Mouse (Mus musculus): ENCODE measurements around the gene Stk38.
"Not testable (repeated sequence)": the region's sequence is repeated elsewhere in the genome, so short reads cannot be mapped to it uniquely, and the experiment has no call there.

Gene Stk38

GRCm38 (mm10) chr17:29035506-29035905, 27.7 kb upstream of the Stk38 start:
- no peak for DNase-seq (ENCODE audit: low spot score in 2 of 2)

DNA sequence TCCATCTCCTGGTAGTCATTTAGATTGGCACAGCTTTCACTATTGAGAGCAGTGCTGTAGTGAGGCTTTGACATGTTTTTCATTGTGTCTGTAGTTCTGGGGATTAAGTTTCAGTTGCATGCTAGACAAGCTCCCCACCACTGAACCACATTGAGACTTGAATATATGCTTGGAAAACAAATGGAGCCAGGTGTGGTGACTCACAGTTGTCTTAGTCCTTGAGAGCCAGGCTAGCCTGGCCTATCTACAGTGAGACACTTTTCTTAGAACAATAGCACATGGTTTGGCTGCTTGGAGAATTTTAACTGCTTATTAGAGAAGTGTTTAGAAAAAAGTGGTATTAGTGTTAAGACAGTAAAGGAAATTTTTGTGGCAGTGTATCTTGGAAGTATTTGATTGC, 26.5 kb upstream of the Stk38 start:
- DNase-seq (ENCODE audit: low spot score in 2 of 2): no peak

- DNase-seq (ENCODE audit: low spot score in 2 of 2): no peak
These were observed 25.8 kb upstream of the Stk38 start for GRCm38 (mm10) chr17:29033569-29034061.

- peak; percentile 97 to 99 for DNase-seq (ENCODE audit: low spot score in 2 of 2)
These were observed 24.7 kb upstream of the Stk38 start, which contains the start of gene Srsf3 for GRCm38 (mm10) chr17:29032274-29033069. Gene Srsf3, plus strand, starts transcription at chr17:29032628.

DNA sequence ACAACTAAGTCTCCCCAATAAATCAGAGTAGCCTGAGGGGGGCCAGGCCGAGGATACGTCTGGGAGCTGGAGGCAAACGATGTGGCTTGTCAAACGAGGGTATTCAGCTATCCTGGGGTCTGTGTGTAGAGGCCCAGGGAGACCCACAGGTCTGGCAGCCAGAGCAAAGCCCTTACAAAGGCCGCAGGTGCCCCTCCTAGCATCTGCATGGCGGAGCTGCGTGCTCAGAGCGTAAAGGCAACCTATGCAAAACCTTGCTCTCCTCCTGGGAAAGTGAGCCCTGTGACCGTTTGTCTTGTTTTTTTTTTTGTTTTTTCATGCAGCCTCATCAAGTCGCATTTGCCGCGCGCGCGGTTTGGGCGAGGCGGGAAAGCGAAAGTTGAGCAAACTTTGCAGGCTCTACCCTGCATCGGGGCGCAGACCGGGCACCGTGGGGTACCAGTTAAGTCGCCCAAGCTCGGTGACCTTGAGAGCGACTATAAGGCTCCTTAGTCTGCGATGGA, 24.0 kb upstream of the Stk38 start:
- no peak for DNase-seq (ENCODE audit: low spot score in 2 of 2)

DNA sequence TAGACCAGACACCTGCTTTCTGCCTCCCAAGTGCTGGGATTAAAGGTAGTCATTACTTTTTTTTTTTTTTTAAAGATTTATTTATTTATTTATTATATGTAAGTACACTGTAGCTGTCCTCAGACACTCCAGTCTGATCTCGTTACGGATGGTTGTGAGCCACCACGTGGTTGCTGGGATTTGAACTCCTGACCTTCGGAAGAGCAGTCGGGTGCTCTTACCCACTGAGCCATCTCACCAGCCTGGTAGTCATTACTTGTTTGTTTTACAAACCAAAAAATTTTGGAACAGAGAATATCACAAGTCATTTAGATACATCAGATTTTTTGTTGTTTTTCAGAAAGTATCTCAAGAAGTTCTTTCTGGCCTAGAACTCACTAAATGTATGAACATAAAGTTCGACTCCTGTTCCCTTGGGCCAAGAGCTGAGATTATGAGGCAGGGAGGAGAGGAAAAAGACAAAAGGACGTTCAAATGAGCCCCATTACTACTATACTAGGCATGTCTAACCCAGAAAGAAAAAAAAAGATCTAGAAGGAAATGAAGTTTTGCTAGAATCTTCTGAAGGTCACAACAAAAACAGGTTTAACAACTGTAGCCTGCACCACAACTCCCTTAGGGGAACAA, 23.4 kb upstream of the Stk38 start:
- DNase-seq (ENCODE audit: low spot score in 2 of 2): not testable (repeated sequence)

DNA sequence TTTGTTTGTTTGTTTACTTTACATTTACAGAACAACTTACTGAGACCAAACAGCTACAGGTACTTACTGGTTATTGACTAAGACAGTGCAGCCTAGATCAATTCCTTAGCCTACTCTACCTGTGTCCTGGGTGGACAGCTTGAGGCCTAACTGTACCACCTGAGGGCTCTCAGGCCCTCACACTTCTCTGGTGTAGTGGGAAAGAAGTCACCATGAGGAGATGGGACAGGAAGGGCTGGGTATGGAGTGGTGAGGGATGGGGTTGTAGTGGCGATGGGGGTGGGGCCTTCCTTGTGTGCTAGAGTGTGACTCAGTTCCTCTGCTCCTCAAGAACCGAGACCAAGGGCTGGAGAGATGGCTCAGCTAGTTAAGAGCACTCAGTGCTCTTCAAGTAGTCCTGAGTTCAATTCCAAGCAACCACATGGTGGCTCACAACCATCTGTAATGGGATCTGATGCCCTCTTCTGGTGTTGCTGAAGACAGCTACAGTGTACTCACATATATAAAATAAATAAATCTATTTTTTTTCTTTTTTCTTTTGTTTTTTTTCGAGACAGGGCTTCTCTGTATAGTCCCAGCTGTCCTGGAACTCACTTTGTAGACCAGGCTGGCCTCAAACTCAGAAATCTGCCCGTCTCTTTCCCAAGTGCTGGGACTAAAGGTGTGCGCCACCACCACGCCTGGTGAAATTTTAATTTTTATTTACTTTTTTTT, 22.7 kb upstream of the Stk38 start:
- DNase-seq (ENCODE audit: low spot score in 2 of 2): no peak

GRCm38 (mm10) chr17:29026652-29027356, 19.0 kb upstream of the Stk38 start:
- no peak for DNase-seq (ENCODE audit: low spot score in 2 of 2)

- DNase-seq (ENCODE audit: low spot score in 2 of 2): no peak
These were observed 17.2 kb upstream of the Stk38 start for GRCm38 (mm10) chr17:29024896-29025565.

- DNase-seq (ENCODE audit: low spot score in 2 of 2): no peak
These were observed 16.5 kb upstream of the Stk38 start for GRCm38 (mm10) chr17:29024047-29024892.

DNA sequence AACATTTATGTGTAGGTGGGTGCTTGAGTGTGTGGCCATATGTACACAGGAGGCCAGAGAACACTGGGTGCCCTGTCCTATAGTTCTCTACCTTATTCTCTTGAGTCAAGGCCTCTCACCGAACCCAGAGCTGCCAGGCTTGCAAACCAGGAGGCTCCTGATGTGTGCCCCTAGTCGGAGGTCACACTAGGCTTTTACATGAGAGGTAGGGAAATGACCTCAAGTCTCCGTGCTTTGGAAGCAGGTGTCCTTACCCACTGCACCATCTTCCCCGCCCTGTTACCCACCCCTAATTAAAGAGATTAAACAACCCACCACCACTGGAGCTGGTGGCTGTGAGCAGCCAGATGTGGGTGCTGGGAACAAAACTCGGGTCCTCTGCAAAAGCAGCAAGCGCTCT, 15.6 kb upstream of the Stk38 start:
- no peak for DNase-seq (ENCODE audit: low spot score in 2 of 2)

- DNase-seq (ENCODE audit: low spot score in 2 of 2): no peak
These were observed 14.5 kb upstream of the Stk38 start for GRCm38 (mm10) chr17:29022230-29022819.

GRCm38 (mm10) chr17:29020444-29020843, 12.6 kb upstream of the Stk38 start:
- DNase-seq (ENCODE audit: low spot score in 2 of 2): no peak

- no peak for DNase-seq (ENCODE audit: low spot score in 2 of 2)
These were observed 11.6 kb upstream of the Stk38 start for GRCm38 (mm10) chr17:29019391-29019790.

DNA sequence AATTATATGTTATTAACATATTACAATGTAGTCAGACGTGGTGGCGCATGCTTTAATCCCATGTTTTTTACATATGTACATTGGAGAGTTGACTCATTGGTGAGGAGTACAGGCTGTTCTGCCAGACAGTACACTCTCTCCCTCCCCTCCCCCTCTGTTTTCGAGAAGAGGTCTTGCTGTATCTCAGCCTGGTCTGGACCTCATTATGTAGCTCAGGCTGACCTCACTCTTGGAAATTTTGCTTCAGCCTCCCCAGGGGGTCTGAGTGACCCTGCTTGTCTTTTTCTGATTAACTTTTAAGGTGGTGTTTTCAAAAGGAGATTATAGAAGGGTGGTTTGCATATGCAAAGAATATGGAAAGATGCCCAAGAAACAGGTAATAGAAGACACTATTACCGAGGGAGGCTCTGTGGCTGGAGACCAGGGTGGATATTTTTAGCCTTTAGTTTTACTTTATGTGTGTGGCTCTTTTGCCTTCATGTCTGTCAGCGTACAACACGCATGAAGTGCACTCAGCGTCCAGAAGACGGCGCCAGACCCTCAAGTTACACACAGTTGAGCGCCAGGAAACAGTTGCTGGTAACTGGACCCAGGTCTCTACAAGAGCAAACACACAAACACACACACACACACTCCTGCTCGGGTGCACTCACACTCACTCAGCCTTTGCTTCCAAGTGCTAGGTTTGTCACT, 10.6 kb upstream of the Stk38 start:
- no peak for DNase-seq (ENCODE audit: low spot score in 2 of 2)

DNA sequence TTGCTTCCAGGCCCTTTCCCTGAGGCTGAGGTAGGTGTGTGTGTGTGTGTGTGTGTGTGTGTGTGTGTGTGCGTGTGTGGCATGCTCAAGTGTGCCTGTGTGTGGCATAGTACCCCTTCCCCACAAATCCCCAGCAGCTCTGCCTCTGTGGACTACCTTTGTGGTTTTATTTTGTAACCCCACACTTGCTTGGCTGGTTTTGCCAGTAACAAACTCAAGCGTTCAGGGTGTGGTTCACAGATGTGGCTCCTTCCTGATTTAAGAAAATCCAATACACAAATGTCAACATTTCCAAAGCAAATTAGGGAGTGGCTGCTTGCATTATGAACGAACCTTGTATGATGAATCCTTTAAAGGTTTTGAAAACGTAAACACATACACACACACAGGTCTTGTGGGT, 8.9 kb upstream of the Stk38 start:
- no peak for DNase-seq (ENCODE audit: low spot score in 2 of 2)

DNA sequence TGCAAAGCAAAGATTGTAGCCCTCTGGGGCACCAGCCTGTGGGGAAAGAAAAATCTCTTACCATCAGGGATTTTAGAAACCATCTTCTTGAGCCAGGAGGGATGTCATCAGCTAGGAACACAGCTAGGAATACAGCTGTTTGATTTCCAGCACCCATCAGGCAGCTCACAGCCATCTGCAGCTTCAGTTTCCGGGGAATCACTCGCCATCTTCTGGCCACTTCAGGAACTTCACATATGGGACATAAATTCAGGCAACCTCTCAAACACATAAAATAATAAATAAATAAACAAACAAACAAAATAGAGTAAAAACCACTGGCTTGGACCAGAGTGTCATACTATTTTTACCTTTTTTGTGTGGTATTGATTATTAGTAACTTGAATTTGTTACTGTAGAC, 7.8 kb upstream of the Stk38 start:
- no peak for DNase-seq (ENCODE audit: low spot score in 2 of 2)

- DNase-seq (ENCODE audit: low spot score in 2 of 2): no peak
These were observed 6.4 kb upstream of the Stk38 start for GRCm38 (mm10) chr17:29014235-29014634.

DNA sequence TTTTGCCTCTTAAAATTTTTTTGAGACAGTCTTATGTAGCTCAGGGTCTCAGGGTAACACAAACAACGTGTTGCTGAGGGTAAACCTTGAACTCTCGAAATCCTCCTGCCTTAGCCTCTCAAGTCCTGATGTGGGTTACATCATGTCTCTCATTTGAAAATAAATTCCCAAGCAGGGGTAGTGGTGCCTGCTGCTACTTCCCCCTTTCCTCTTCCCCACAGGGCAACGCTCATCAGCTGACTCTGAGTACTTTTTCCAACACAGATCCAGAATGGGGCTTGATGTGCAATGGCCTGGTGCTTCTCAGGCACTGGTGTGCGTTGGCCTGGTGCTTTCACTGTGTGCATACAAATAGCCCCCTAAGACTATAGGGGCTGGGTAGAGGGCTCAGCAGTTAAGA, 1.4 kb upstream of the Stk38 start:
- DNase-seq (ENCODE audit: low spot score in 2 of 2): no peak
